Mouse (Mus musculus): ENCODE data around the gene Synj1.

Gene Synj1

GRCm38 (mm10) chr16:90934687-90935328 is 76.3 kb downstream of the Synj1 start, which contains the start of gene Cfap298:
Cfap298 (minus strand) TSS chr16:90935114.
- peak; percentile 94 to 96 for DNase-seq

GRCm38 (mm10) chr16:90934193-90934686 is 76.9 kb downstream of the Synj1 start:
- DNase-seq: peak; percentile 74 to 79

- no peak for DNase-seq
These were observed 77.5 kb downstream of the Synj1 start for GRCm38 (mm10) chr16:90933534-90934176.

GRCm38 (mm10) chr16:90927446-90927845 is 83.7 kb downstream of the Synj1 start:
- DNase-seq: no peak

GRCm38 (mm10) chr16:90925461-90925860 is 85.6 kb downstream of the Synj1 start:
- peak; percentile 70 to 79 for DNase-seq

GRCm38 (mm10) chr16:90924606-90925370 is 86.3 kb downstream of the Synj1 start:
- peak; percentile 60 to 61 for DNase-seq

GRCm38 (mm10) chr16:90921471-90922159 is 89.5 kb downstream of the Synj1 start:
- peak; percentile 36 to 78 for DNase-seq

- no peak for DNase-seq
These were observed 94.0 kb downstream of the Synj1 start for GRCm38 (mm10) chr16:90917156-90917555.

- DNase-seq: peak; percentile 41 to 46
These were observed 95.0 kb downstream of the Synj1 start for GRCm38 (mm10) chr16:90916040-90916481.

GRCm38 (mm10) chr16:90911766-90912165 is 99.3 kb downstream of the Synj1 start:
- DNase-seq: no peak

- DNase-seq: no peak
These were observed 100.1 kb downstream of the Synj1 start for GRCm38 (mm10) chr16:90910855-90911533.

- DNase-seq: no peak
These were observed 103.9 kb downstream of the Synj1 start for GRCm38 (mm10) chr16:90907250-90907649.

- no peak for DNase-seq
These were observed 107.8 kb downstream of the Synj1 start for GRCm38 (mm10) chr16:90903300-90903699.

GRCm38 (mm10) chr16:90901364-90901763 is 109.7 kb downstream of the Synj1 start:
- DNase-seq: peak in 1 of 2 experiments; percentile 19

GRCm38 (mm10) chr16:90899498-90899897 is 111.6 kb downstream of the Synj1 start:
- peak; percentile 21 to 41 for DNase-seq

GRCm38 (mm10) chr16:90897651-90898050 is 113.5 kb downstream of the Synj1 start:
- peak; percentile 19 to 64 for DNase-seq

- no peak for DNase-seq
These were observed 117.3 kb downstream of the Synj1 start for GRCm38 (mm10) chr16:90893792-90894191.

- DNase-seq: no peak
These were observed 118.1 kb downstream of the Synj1 start for GRCm38 (mm10) chr16:90893019-90893418.

- DNase-seq: peak in 1 of 2 experiments; percentile 19
These were observed 119.0 kb downstream of the Synj1 start for GRCm38 (mm10) chr16:90892081-90892480.

- peak; percentile 28 to 78 for DNase-seq
These were observed 119.5 kb downstream of the Synj1 start for GRCm38 (mm10) chr16:90891601-90892000.

GRCm38 (mm10) chr16:90890683-90891082 is 120.4 kb downstream of the Synj1 start:
- DNase-seq: no peak
